Mouse (Mus musculus) CH12.LX (cell line): ENCODE results near the gene Cpsf6. TPM values are rescaled to one million over a fixed set of nuclear protein-coding genes. Genes with fewer than 3 reads are reported as not detected.

Experiments
- DNase-seq: peaks from one replicate; pipeline ENCODE4 v3.0.0-alpha.2; 2013; ENCODE audit errors: extremely low read depth
- H3K27ac ChIP-seq: 2 replicates; pipeline ENCODE4 v1.5.1; 2012; ENCODE audit warnings: low read depth, mild to moderate bottlenecking, control low read depth, moderate library complexity; ENCODE audit not compliant: insufficient read depth
- H3K27me3 ChIP-seq: replicated peaks from 2 replicates; pipeline ENCODE3; 2012; ENCODE audit warnings: inconsistent platforms
- H3K36me3 ChIP-seq, 2 experiments: replicated peaks in 1 of 2; 2 replicates each; pipeline versions ENCODE3 to v1.6.1; 2012; ENCODE audit warnings: inconsistent platforms in 1 of 2, low read length in 1 of 2, mild to moderate bottlenecking in 1 of 2, mixed read lengths in 1 of 2, moderate library complexity in 1 of 2; ENCODE audit not compliant: control insufficient read depth in 1 of 2, insufficient read depth in 1 of 2
- H3K4me1 ChIP-seq, 2 experiments: 2 replicates each; pipeline ENCODE4 v1.6.1; 2012; ENCODE audit warnings: inconsistent platforms in 1 of 2, moderate library complexity in 1 of 2; ENCODE audit not compliant: insufficient read depth in 2 of 2, control insufficient read depth in 1 of 2
- H3K4me2 ChIP-seq: 2 replicates; pipeline ENCODE4 v1.6.1; 2012; ENCODE audit warnings: low read depth, mild to moderate bottlenecking, control low read depth; ENCODE audit not compliant: poor library complexity, insufficient read depth, severe bottlenecking
- H3K4me3 ChIP-seq, 3 experiments: fragments of 150-350 bp in 1 of 3; sonication (generic) in 1 of 3; replicated peaks in 1 of 3; 2 replicates each; pipeline versions ENCODE3 to v1.5.1; 2011 to 2012; ENCODE audit warnings: low read depth in 2 of 3, low read length in 2 of 3, mild to moderate bottlenecking in 2 of 3, moderate library complexity in 2 of 3, control low read depth in 1 of 3, improper control_type of control experiment in 1 of 3, inconsistent platforms in 1 of 3, mixed read lengths in 1 of 3; ENCODE audit not compliant: poor library complexity in 1 of 3
- H3K79me2 ChIP-seq: replicated peaks from 2 replicates; pipeline ENCODE4 v1.6.1; 2012; ENCODE audit warnings: mild to moderate bottlenecking, moderate library complexity; ENCODE audit not compliant: control insufficient read depth, poor library complexity, insufficient read depth, severe bottlenecking; ENCODE audit errors: extremely low read depth
- H3K9ac ChIP-seq: 2 replicates; pipeline ENCODE4 v1.6.1; 2012; ENCODE audit warnings: low read depth, mild to moderate bottlenecking, control low read depth, moderate library complexity; ENCODE audit not compliant: insufficient read depth
- H3K9me3 ChIP-seq: replicated peaks from 2 replicates; pipeline ENCODE3; 2012; ENCODE audit warnings: low read length, inconsistent platforms, mixed read lengths
- CHD1 ChIP-seq: IDR thresholded peaks from 2 replicates; pipeline ENCODE4 v1.6.1; 2012; ENCODE audit warnings: low read depth, low read length, improper control_type of control experiment, inconsistent platforms
- CHD2 ChIP-seq: IDR thresholded peaks from 2 replicates; pipeline ENCODE4 v1.6.1; 2011; ENCODE audit warnings: low read length, improper control_type of control experiment
- CTCF ChIP-seq, 2 experiments: IDR thresholded peaks in 1 of 2; conservative IDR thresholded peaks in 1 of 2; 2 replicates each; pipeline ENCODE4 v1.5.1; 2011 to 2012; ENCODE audit warnings: low read depth in 2 of 2, low read length in 2 of 2, improper control_type of control experiment in 1 of 2, inconsistent platforms in 1 of 2, mild to moderate bottlenecking in 1 of 2, moderate library complexity in 1 of 2
- EP300 ChIP-seq: IDR thresholded peaks from 2 replicates; pipeline ENCODE4 v1.6.1; 2011; ENCODE audit warnings: low read length, improper control_type of control experiment
- GABPA ChIP-seq: IDR thresholded peaks from 2 replicates; pipeline ENCODE4 v1.6.1; 2012; ENCODE audit warnings: low read depth, low read length, improper control_type of control experiment, inconsistent platforms; ENCODE audit not compliant: insufficient replicate concordance
- HCFC1 ChIP-seq: IDR thresholded peaks from 2 replicates; pipeline ENCODE4 v1.6.1; 2012; ENCODE audit warnings: low read depth, mild to moderate bottlenecking, inconsistent platforms, low read length, improper control_type of control experiment
- JUN ChIP-seq: IDR thresholded peaks from 2 replicates; pipeline ENCODE4 v1.6.1; 2011; ENCODE audit warnings: low read depth, mild to moderate bottlenecking, low read length, improper control_type of control experiment, moderate library complexity; ENCODE audit not compliant: insufficient read depth
- MEF2A ChIP-seq: IDR thresholded peaks from 2 replicates; pipeline ENCODE4 v1.6.1; 2014; ENCODE audit warnings: low read depth, mild to moderate bottlenecking, inconsistent platforms, low read length, improper control_type of control experiment, borderline replicate concordance
- MXI1 ChIP-seq: IDR thresholded peaks from 2 replicates; pipeline ENCODE4 v1.6.1; 2011; ENCODE audit warnings: mild to moderate bottlenecking, low read depth, low read length, improper control_type of control experiment
- MYC ChIP-seq: IDR thresholded peaks from 2 replicates; pipeline ENCODE4 v1.6.1; 2011; ENCODE audit warnings: low read depth, mild to moderate bottlenecking, improper control_type of control experiment, low read length
- NRF1 ChIP-seq: IDR thresholded peaks from 2 replicates; pipeline ENCODE4 v1.6.1; 2014; ENCODE audit warnings: low read depth, mild to moderate bottlenecking, inconsistent platforms, low read length, improper control_type of control experiment, moderate library complexity
- PAX5 ChIP-seq: IDR thresholded peaks from 2 replicates; pipeline ENCODE4 v1.6.1; 2012; ENCODE audit warnings: low read length, inconsistent platforms, mixed read lengths
- POLR2A ChIP-seq: IDR thresholded peaks from 2 replicates; pipeline ENCODE4 v1.6.1; 2011; ENCODE audit warnings: low read depth, mild to moderate bottlenecking, improper control_type of control experiment, low read length
- POLR2AphosphoS2 ChIP-seq: IDR thresholded peaks from 2 replicates; pipeline ENCODE4 v1.6.1; 2011; ENCODE audit warnings: low read depth, low read length, improper control_type of control experiment
- RAD21 ChIP-seq: IDR thresholded peaks from 2 replicates; pipeline ENCODE4 v1.6.1; 2011; ENCODE audit warnings: low read depth, mild to moderate bottlenecking, low read length, improper control_type of control experiment, moderate library complexity
- SIN3A ChIP-seq: IDR thresholded peaks from 2 replicates; pipeline ENCODE4 v1.6.1; 2012; ENCODE audit warnings: low read length, improper control_type of control experiment, inconsistent platforms
- SMC3 ChIP-seq: IDR thresholded peaks from 2 replicates; pipeline ENCODE4 v1.6.1; 2011; ENCODE audit warnings: low read depth, low read length, improper control_type of control experiment
- TBP ChIP-seq: conservative IDR thresholded peaks from 2 replicates; pipeline ENCODE4 v1.6.1; 2011; ENCODE audit warnings: low read depth, low read length, improper control_type of control experiment
- TCF12 ChIP-seq: IDR thresholded peaks from 2 replicates; pipeline ENCODE4 v1.6.1; 2014; ENCODE audit warnings: low read depth, mild to moderate bottlenecking, inconsistent platforms, low read length, improper control_type of control experiment
- USF1 ChIP-seq: IDR thresholded peaks from 2 replicates; pipeline ENCODE4 v1.6.1; 2014; ENCODE audit warnings: low read depth, mild to moderate bottlenecking, inconsistent platforms, low read length, improper control_type of control experiment
- USF2 ChIP-seq: conservative IDR thresholded peaks from 2 replicates; pipeline ENCODE4 v1.6.1; 2011; ENCODE audit warnings: low read depth, low read length, improper control_type of control experiment
- ZC3H11A ChIP-seq: IDR thresholded peaks from 2 replicates; pipeline ENCODE4 v1.6.1; 2012; ENCODE audit warnings: low read depth, mild to moderate bottlenecking, inconsistent platforms, low read length, improper control_type of control experiment
- ZKSCAN1 ChIP-seq: IDR thresholded peaks from 2 replicates; pipeline ENCODE4 v1.6.1; 2012; ENCODE audit warnings: low read depth, inconsistent platforms, low read length, improper control_type of control experiment, borderline replicate concordance
- ZMIZ1 ChIP-seq: IDR thresholded peaks from 2 replicates; pipeline ENCODE4 v1.6.1; 2012; ENCODE audit warnings: low read depth, mild to moderate bottlenecking, inconsistent platforms, low read length, improper control_type of control experiment
- ZNF384 ChIP-seq: IDR thresholded peaks from 2 replicates; pipeline ENCODE4 v1.6.1; 2012; ENCODE audit warnings: low read depth, low read length, improper control_type of control experiment, inconsistent platforms
- dilution Hi-C: fragments of 300-500 bp; cut with MboI; formaldehyde crosslinking; loops from 2 replicates; pipeline ENCODE4 v1.14.3; 2020; ENCODE audit warnings: low sequenced_read_pairs; ENCODE audit not compliant: extremely low pct_unique_long_range_greater_than_20kb, extremely low pct_ligation_motif_present
- in situ Hi-C: fragments of 300-500 bp; cut with MboI; formaldehyde crosslinking; loops from 3 replicates; pipeline ENCODE4 v1.14.3; 2019; ENCODE audit warnings: low sequenced_read_pairs, low pct_ligation_motif_present, low pct_unique_long_range_greater_than_20kb, mixed read lengths
- polyA plus RNA-seq: library from polyadenylated mRNA; unstranded; fragments of >175 nt; gene quantifications from 2 replicates; pipeline ENCODE4 v1.2.1, GENCODE M21; 2012; ENCODE audit warnings: low read depth; ENCODE audit not compliant: insufficient read length
- total RNA-seq, 2 experiments: library from RNA; depleted of rRNA; stranded (reverse); fragments of 300-350 nt in 1 of 2; fragments of >200 nt in 1 of 2; gene quantifications; 2 replicates each; pipeline ENCODE4 v1.2.3; 2012 to 2014

Cpsf6 gene
- total and polyA plus RNA-seq, 3 experiments = 87.6 to 114 (median 99.5) TPM

GRCm38 (mm10) chr10:117299106-117299505 is 80.7 kb downstream of the Cpsf6 start:
- dilution Hi-C loops (no loop called here), in situ Hi-C loops (no loop called here)
- H3K9ac ChIP-seq = no peak overlapping the region
- H3K27me3 ChIP-seq = no peaks in the 10 kb centered on the region
- H3K4me1 ChIP-seq = no peaks in the 10 kb centered on the region
- no peaks in the 10 kb centered on the region for H3K36me3 ChIP-seq
- TF ChIP-seq ZMIZ1 (no peak), CHD1 (no peak), HCFC1 (no peak), USF1 (no peak), ZNF384 (no peak), JUN (no peak), ZKSCAN1 (no peak), USF2 (no peak), NRF1 (no peak), CTCF (conservative IDR thresholded peaks at IDR 0.05 in 1 of 2, IDR thresholded peaks at IDR 0.05 in 1 of 2; ENCODE audit: low read depth in 2 of 2, low read length in 2 of 2) (no peak), CHD2 (no peak), MEF2A (no peak)
- no peak overlapping the region for H3K4me3 ChIP-seq
- H3K27ac ChIP-seq = no peak overlapping the region
- H3K4me2 ChIP-seq = no peak overlapping the region
- no peaks in the 10 kb centered on the region for H3K79me2 ChIP-seq
- DNase-seq = no peak
- H3K9me3 ChIP-seq = no peaks in the 10 kb centered on the region

GRCm38 (mm10) chr10:117298336-117298735 is 81.5 kb downstream of the Cpsf6 start:
- Histone ChIP-seq H3K36me3 (no peaks in the 10 kb centered on the region), H3K4me2 (no peak overlapping the region), H3K27ac (no peak overlapping the region), H3K9me3 (no peaks in the 10 kb centered on the region), H3K9ac (no peak overlapping the region), H3K27me3 (no peaks in the 10 kb centered on the region)
- dilution Hi-C loops = no loop called here
- TF ChIP-seq NRF1 = no peak
- no peak for TF ChIP-seq PAX5
- no peak for TF ChIP-seq TCF12
- no peak for TF ChIP-seq JUN
- no peak for TF ChIP-seq MYC
- no peak for TF ChIP-seq SMC3
- TF ChIP-seq CHD2 = no peak
- TF ChIP-seq CTCF (conservative IDR thresholded peaks at IDR 0.05 in 1 of 2, IDR thresholded peaks at IDR 0.05 in 1 of 2; ENCODE audit: low read depth in 2 of 2, low read length in 2 of 2) = no peak
- no peak for TF ChIP-seq EP300
- TF ChIP-seq TBP = no peak
- TF ChIP-seq POLR2A = no peak
- no peak for TF ChIP-seq RAD21
- no peak for TF ChIP-seq SIN3A
- TF ChIP-seq MXI1 = no peak
- TF ChIP-seq POLR2AphosphoS2 = no peak
- no peak for TF ChIP-seq GABPA
- no peak for TF ChIP-seq ZC3H11A
- TF ChIP-seq, all 38 proteins: peak for 0
- Histone ChIP-seq H3K4me1 (no peaks in the 10 kb centered on the region), H3K4me3 (no peak overlapping the region), H3K79me2 (no peaks in the 10 kb centered on the region)
- no peak for DNase-seq
- in situ Hi-C loops = no loop called here
